Mouse (Mus musculus) sigmoid colon, adult 10 weeks (tissue): ENCODE measurements around the gene Eif2s3x. TPM values are rescaled to one million over a fixed set of nuclear protein-coding genes. Genes with fewer than 3 reads are reported as not detected.

Experiments used
- polyA plus RNA-seq: library from polyadenylated mRNA; stranded (reverse); fragments of 350-450 nt; fragmentation: Illumina TruSeq; extraction: RNeasy Lipid Tissue Mini Kit (QIAGEN cat#74804); gene quantifications from one replicate; pipeline ENCODE4 v1.2.3, GENCODE M21; 2014; ENCODE audit warnings: low read depth, low replicate concordance

The Eif2s3x gene
- 301 TPM for polyA plus RNA-seq

DNA sequence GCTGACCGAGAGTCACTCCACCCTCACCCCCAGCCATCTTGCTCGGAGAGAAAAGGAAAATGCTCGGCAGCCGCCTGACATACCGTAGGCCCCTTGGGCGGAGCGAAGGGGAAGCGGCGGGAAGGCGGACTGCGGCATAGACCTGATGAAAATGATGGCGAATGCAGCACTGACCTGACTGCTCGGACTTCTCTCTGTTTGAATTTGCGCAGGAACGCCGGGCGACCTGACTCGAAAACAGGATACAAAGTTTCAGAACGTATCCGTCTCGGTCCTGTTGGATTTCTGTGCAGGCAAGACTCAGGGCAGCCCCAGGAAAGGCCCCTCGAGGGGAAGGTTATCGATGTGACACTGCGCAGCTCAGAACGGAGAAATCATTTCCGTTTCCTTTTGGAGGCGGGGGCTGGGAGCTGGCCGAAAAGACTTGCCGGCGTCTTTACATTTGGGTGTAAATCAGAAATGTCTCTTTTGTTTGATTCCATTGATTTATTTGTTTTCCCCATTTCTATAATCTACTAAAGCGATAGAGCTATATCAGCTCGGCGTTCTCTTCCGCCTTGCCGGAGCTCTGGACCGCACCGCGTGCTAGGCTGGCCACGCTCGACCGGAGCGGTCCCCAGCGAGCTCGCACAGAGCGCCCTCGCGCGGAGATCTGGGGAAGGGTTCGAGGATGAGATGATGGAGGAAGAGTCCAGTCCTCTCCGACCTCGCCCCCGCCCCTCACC is at the start of gene Eif2s3x:
TSS of gene Eif2s3x (minus strand) at position 266 of the 725 bp plus-strand sequence.

DNA sequence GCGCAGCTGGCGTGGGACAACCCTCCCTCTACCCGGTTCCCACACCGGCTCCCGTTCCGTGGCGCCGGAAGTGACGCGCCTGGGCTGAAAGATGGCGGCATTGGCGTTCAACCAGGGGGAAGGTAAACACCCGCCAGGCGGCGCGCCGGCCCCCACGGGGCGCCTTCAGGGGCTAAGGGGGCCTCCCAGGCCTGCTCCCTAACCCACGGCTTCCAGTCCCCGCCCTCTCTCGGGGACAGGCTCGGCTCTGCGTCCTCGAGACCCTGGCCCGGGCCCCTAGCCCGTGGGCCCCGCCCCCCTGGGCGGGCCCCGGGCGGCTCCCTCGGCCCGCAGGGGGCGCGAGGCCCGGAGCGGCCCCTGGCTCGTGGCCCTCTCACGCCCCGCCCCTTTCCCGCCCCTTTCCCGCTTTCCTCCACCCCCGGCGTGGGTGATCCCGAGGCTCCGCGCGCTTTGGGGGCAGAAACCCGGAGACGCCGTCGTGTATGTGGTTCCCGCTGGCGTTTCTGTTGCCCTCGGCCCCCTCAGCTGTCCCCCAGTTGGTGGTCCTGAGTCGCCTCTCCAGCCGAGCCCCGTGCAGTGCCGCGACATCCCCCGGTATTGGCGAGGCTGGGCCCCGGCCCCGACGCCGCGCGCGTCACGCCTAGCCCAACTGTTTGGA is 22.0 kb upstream of the Eif2s3x start, which contains the start of gene Klhl15:
TSS of gene Klhl15 (plus strand) at position 68 of the 658 bp plus-strand sequence.

Other genes starting within 250 kb of the Eif2s3x start
- not detected for gene AU015836, start 244.2 kb downstream of the Eif2s3x start, polyA plus RNA-seq
- 53.2 TPM for gene Zfx, start 89.2 kb downstream of the Eif2s3x start, polyA plus RNA-seq
- gene Klhl15, start 21.7 kb upstream of the Eif2s3x start, polyA plus RNA-seq: 13.1 TPM
- gene Fam90a1b, start 153.9 kb upstream of the Eif2s3x start, polyA plus RNA-seq: not detected
- gene Apoo, start 154.3 kb upstream of the Eif2s3x start, polyA plus RNA-seq: 199 TPM